Mouse (Mus musculus): ENCODE results near the gene Tigd3.

DNA sequence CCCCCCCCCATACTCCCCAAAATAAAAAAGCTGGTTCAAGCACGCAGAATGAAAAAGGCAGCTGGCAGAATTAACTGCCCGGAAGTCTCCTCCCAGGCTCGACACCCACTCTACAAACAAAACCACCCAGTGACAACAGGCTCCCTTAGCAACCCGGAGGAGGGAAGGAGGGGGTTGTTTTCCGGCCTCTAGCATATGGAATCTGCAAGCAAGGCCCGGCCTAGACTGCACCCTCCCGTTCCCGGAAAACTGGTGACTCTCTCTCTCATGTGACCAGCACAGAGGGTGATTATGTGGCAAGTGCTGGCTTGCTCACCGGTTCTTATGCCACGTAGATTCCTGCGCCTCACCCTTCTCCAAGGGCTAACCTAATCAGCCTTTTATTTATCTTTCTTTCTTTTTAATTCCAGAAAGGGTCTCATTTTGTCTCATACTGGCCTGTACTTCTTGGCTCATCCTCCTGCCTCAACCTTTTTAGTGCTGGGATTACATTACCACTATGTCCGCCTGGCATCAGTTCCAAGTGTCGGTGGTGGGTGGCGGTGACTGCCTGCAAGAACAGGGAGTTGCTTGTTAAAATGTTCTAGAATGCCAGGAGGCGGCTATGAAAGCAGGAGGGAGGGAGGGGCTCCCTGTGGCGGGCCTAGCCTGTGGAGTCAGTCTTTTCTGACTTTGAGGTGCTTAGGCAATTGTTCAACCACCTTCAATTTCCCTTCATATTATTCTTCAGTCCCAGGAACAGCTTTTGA lies 47.2 kb downstream of the Tigd3 start:
- TF ChIP-seq POLR2A (IDR thresholded peaks at IDR 0.05; ENCODE audit: control insufficient read depth in 1 of 2, insufficient read depth in 1 of 2, low read depth in 1 of 2, low read length in 2 of 2, poor library complexity in 1 of 2), result peak in 1 of 2 experiments; percentile 55; a peak in 2 of 4 replicates
- no peak for TF ChIP-seq CTCF (IDR thresholded peaks at IDR 0.05 in 2 of 3, conservative IDR thresholded peaks at IDR 0.05 in 1 of 3; ENCODE audit: control insufficient read depth in 1 of 3, insufficient read depth in 1 of 3, low read depth in 2 of 3, low read length in 3 of 3, poor library complexity in 1 of 3, severe bottlenecking in 1 of 3)
- TF ChIP-seq HCFC1 (IDR thresholded peaks at IDR 0.05; ENCODE audit: low read depth, low read length), result peak; percentile 70
- TF ChIP-seq E2F4 (IDR thresholded peaks at IDR 0.05; ENCODE audit: borderline replicate concordance, low read depth, low read length), result no peak
- TF ChIP-seq MAX (IDR thresholded peaks at IDR 0.05; ENCODE audit: low read length), result peak; percentile 67; the same call in 1 of the 2 replicates
- TF ChIP-seq TAL1 (IDR thresholded peaks at IDR 0.05; ENCODE audit: low read length), result no peak

Measured in MEL (cell line).